Mouse (Mus musculus) cortical plate, adult 2 months (tissue): ENCODE data around the gene Polrmt. TPM values are rescaled to one million over a fixed set of nuclear protein-coding genes. Genes with fewer than 3 reads are reported as not detected.

Source experiments
- H3K27ac ChIP-seq: fragments of 200-500 bp; 2 replicates; pipeline ENCODE4 v1.5.1; 2012; ENCODE audit warnings: low read length, control low read depth, inconsistent platforms; ENCODE audit not compliant: insufficient read depth
- H3K4me1 ChIP-seq: fragments of 200-500 bp; 2 replicates; pipeline ENCODE4 v1.6.1; 2011; ENCODE audit warnings: low read length; ENCODE audit not compliant: control insufficient read depth, insufficient read depth
- H3K4me3 ChIP-seq: fragments of 200-500 bp; 2 replicates; pipeline ENCODE4 v1.5.1; 2011; ENCODE audit warnings: mild to moderate bottlenecking, low read length, control low read depth; ENCODE audit not compliant: insufficient read depth
- CTCF ChIP-seq: fragments of 200-500 bp; IDR thresholded peaks from 2 replicates; pipeline ENCODE4 v1.5.1; 2011; ENCODE audit warnings: mild to moderate bottlenecking, control low read depth, low read length; ENCODE audit not compliant: insufficient read depth; ENCODE audit errors: extremely low read depth
- POLR2A ChIP-seq: fragments of 200-500 bp; IDR thresholded peaks from 2 replicates; pipeline ENCODE4 v1.6.1; 2011; ENCODE audit warnings: mild to moderate bottlenecking, low read length, control low read depth; ENCODE audit not compliant: insufficient read depth; ENCODE audit errors: extremely low read depth
- polyA plus RNA-seq: library from polyadenylated mRNA; depleted of rRNA; stranded (reverse); fragments of >200 nt; gene quantifications from 2 replicates; pipeline ENCODE4 v1.2.3, GENCODE M21; 2012; rRNA removed

The Polrmt gene
- polyA plus RNA-seq, 1 experiment: 51.6 TPM

DNA sequence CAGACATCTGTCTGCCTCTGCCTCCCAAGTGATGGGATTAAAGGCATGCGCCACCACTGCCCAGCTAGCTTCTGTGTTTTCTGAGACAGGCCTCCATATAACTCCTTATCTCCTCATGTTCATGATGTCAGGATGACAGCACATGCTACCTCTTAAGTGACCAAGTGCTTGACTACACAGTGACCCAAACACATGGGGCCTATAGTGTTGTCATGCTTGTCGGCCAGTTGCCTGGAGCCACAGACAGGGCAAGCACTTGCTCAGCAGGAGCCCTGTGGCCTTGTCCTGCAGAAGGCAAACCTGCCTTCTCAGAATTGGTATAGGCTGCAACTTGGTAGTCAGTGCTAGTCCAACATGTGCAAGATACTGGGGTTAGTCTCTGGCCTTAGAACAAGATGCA lies 60.2 kb downstream of the Polrmt start:
- TF ChIP-seq CTCF (no peak), POLR2A (no peak)
- H3K27ac ChIP-seq: no peak overlapping the region
- H3K4me3 ChIP-seq: no peak overlapping the region
- H3K4me1 ChIP-seq: no peaks in the 10 kb centered on the region; the same call in 1 of the 2 replicates

Other genes starting within 250 kb of the Polrmt start
- gene Plpp2, start 212.8 kb downstream of the Polrmt start, polyA plus RNA-seq: 3.4 and 3.6 TPM in 2 replicates
- gene Mier2, start 191.4 kb downstream of the Polrmt start, polyA plus RNA-seq: 78.3 and 79.6 TPM in 2 replicates
- 1.9 and 2.6 TPM in 2 replicates for gene Theg, start 159.2 kb downstream of the Polrmt start, polyA plus RNA-seq
- 12.4 and 13.3 TPM in 2 replicates for gene C2cd4c, start 132.6 kb downstream of the Polrmt start, polyA plus RNA-seq
- gene Shc2, start 108.7 kb downstream of the Polrmt start, polyA plus RNA-seq: 56.2 and 65.5 TPM in 2 replicates
- 0.15 and 0.17 TPM in 2 replicates for gene Odf3l2, start 100.8 kb downstream of the Polrmt start, polyA plus RNA-seq
- gene Madcam1, start 82.0 kb downstream of the Polrmt start, polyA plus RNA-seq: not detected in 2 replicates
- gene Tpgs1, start 77.2 kb downstream of the Polrmt start, polyA plus RNA-seq: 87.5 and 88.2 TPM in 2 replicates
- gene Cdc34, start 64.4 kb downstream of the Polrmt start, polyA plus RNA-seq: 110 TPM in 2 replicates
- gene Gzmm, start 57.6 kb downstream of the Polrmt start, polyA plus RNA-seq: 1.1 and 1.4 TPM in 2 replicates
- gene Bsg, start 42.1 kb downstream of the Polrmt start, polyA plus RNA-seq: 1,018 and 1,074 TPM in 2 replicates
- gene Hcn2, start 29.9 kb downstream of the Polrmt start, polyA plus RNA-seq: 123 and 128 TPM in 2 replicates
- gene Fgf22, start 8.5 kb upstream of the Polrmt start, polyA plus RNA-seq: 6.5 and 9.7 TPM in 2 replicates
- gene Rnf126, start 20.4 kb upstream of the Polrmt start, polyA plus RNA-seq: 157 TPM in 2 replicates
- gene Fstl3, start 30.7 kb upstream of the Polrmt start, polyA plus RNA-seq: 5.7 and 5.9 TPM in 2 replicates
- gene Prss57, start 44.4 kb upstream of the Polrmt start, polyA plus RNA-seq: 1.4 and 2.1 TPM in 2 replicates
- gene Palm, start 47.0 kb upstream of the Polrmt start, polyA plus RNA-seq: 294 and 331 TPM in 2 replicates
- gene Misp, start 74.4 kb upstream of the Polrmt start, polyA plus RNA-seq: 0.13 and 0.21 TPM in 2 replicates
- 53.3 and 54.1 TPM in 2 replicates for gene Ptbp1, start 107.8 kb upstream of the Polrmt start, polyA plus RNA-seq
- 4.3 and 5.2 TPM in 2 replicates for gene Prtn3, start 127.9 kb upstream of the Polrmt start, polyA plus RNA-seq
- 79.9 and 80.5 TPM in 2 replicates for gene Plppr3, start 128.1 kb upstream of the Polrmt start, polyA plus RNA-seq
- gene Elane, start 139.7 kb upstream of the Polrmt start, polyA plus RNA-seq: not detected in 2 replicates
- gene Cfd, start 144.3 kb upstream of the Polrmt start, polyA plus RNA-seq: 0.40 and 1.6 TPM in 2 replicates
- 64.8 and 68.2 TPM in 2 replicates for gene Med16, start 162.3 kb upstream of the Polrmt start, polyA plus RNA-seq
- not detected in 2 replicates for gene Gm26602, start 164.3 kb upstream of the Polrmt start, polyA plus RNA-seq
- gene Kiss1r, start 170.4 kb upstream of the Polrmt start, polyA plus RNA-seq: 12.1 and 12.5 TPM in 2 replicates
- 425 TPM in 2 replicates for gene R3hdm4, start 174.6 kb upstream of the Polrmt start, polyA plus RNA-seq
- 3.1 and 3.2 TPM in 2 replicates for gene Arid3a, start 180.5 kb upstream of the Polrmt start, polyA plus RNA-seq
- 60.9 and 63.2 TPM in 2 replicates for gene Wdr18, start 213.6 kb upstream of the Polrmt start, polyA plus RNA-seq
- gene Grin3b, start 224.1 kb upstream of the Polrmt start, polyA plus RNA-seq: 0.21 and 0.40 TPM in 2 replicates
- gene Tmem259, start 237.7 kb upstream of the Polrmt start, polyA plus RNA-seq: 168 and 183 TPM in 2 replicates
- 8.0 and 9.0 TPM in 2 replicates for gene Cnn2, start 242.0 kb upstream of the Polrmt start, polyA plus RNA-seq
- 10.9 and 11.5 TPM in 2 replicates for gene Abca7, start 249.9 kb upstream of the Polrmt start, polyA plus RNA-seq